Mouse (Mus musculus) hindlimb bud, embryonic 11.5 days (tissue): Measurements from ENCODE around the gene Samd3.

ENCODE experiments used
- DNase-seq: peaks from one replicate; pipeline ENCODE4 v3.0.0-alpha.2; 2012; ENCODE audit warnings: low read depth, low spot score; ENCODE audit errors: extremely low spot score

The Samd3 gene

GRCm38 (mm10) chr10:26229488-26229887 is at the start of gene Samd3:
TSS of gene Samd3 (plus strand) at chr10:26229707.
- no peak for DNase-seq

GRCm38 (mm10) chr10:26185289-26185688 is 44.2 kb upstream of the Samd3 start:
- DNase-seq, result no peak

GRCm38 (mm10) chr10:26190811-26191210 is 38.7 kb upstream of the Samd3 start:
- DNase-seq, result no peak

- DNase-seq, result no peak
Measured at GRCm38 (mm10) chr10:26194892-26195291, 34.6 kb upstream of the Samd3 start.

- DNase-seq, result no peak
Measured at GRCm38 (mm10) chr10:26202708-26203368, 26.7 kb upstream of the Samd3 start.

- no peak for DNase-seq
Measured at GRCm38 (mm10) chr10:26220729-26221128, 8.8 kb upstream of the Samd3 start.

- no peak for DNase-seq
Measured at GRCm38 (mm10) chr10:26226241-26226640, 3.3 kb upstream of the Samd3 start.

- no peak for DNase-seq
Measured at GRCm38 (mm10) chr10:26226734-26227133, 2.8 kb upstream of the Samd3 start.

GRCm38 (mm10) chr10:26228187-26228586 is 1.3 kb upstream of the Samd3 start:
- no peak for DNase-seq

GRCm38 (mm10) chr10:26232071-26232653 is 2.7 kb downstream of the Samd3 start:
- DNase-seq, result no peak

GRCm38 (mm10) chr10:26238559-26238958 is 9.1 kb downstream of the Samd3 start:
- no peak for DNase-seq

- DNase-seq, result no peak
Measured at GRCm38 (mm10) chr10:26239090-26239489, 9.6 kb downstream of the Samd3 start.

- no peak for DNase-seq
Measured at GRCm38 (mm10) chr10:26243203-26243602, 13.7 kb downstream of the Samd3 start.

- no peak for DNase-seq
Measured at GRCm38 (mm10) chr10:26244466-26244865, 15.0 kb downstream of the Samd3 start.

GRCm38 (mm10) chr10:26249426-26250165 is 20.1 kb downstream of the Samd3 start:
- no peak for DNase-seq

- DNase-seq, result no peak
Measured at GRCm38 (mm10) chr10:26259908-26260307, 30.4 kb downstream of the Samd3 start.

- DNase-seq, result no peak
Measured at GRCm38 (mm10) chr10:26263744-26264459, 34.4 kb downstream of the Samd3 start.

GRCm38 (mm10) chr10:26275414-26275813 is 45.9 kb downstream of the Samd3 start:
- no peak for DNase-seq

- no peak for DNase-seq
Measured at GRCm38 (mm10) chr10:26280009-26280408, 50.5 kb downstream of the Samd3 start.

- no peak for DNase-seq
Measured at GRCm38 (mm10) chr10:26287136-26287535, 57.6 kb downstream of the Samd3 start.

GRCm38 (mm10) chr10:26297200-26297599 is 67.7 kb downstream of the Samd3 start:
- no peak for DNase-seq
